Comparison of ENCODE assay signal across 9 mouse cellular contexts in genomic region chr7:84528796-84529533, GRCm38 (mm10). TPM values are rescaled to one million over a fixed set of nuclear protein-coding genes. Genes with fewer than 3 reads are reported as not detected.
A peak's percentile ranks its signal among the peaks of the same experiment; 100 is the strongest.
DNase-seq lines count a peak whose midpoint lies in the region; ATAC-seq and TF ChIP-seq lines count a peak whose summit lies in the region.
"Had no signal": no experiment of that assay in that cellular context is flagged by ENCODE, and none has a peak within 500 bp of the region (broad histone marks: within the 10 kb centered on the region; RNA-seq: fewer than 3 reads in every experiment).

Gm2115 (plus strand) TSS chr7:84528954.

- DNase-seq in adrenal gland, adult 2 months = peak; percentile 88
- DNase-seq in forebrain, embryonic 10.5 days (ENCODE audit: extremely low spot score, low spot score) = peak; percentile 45
- DNase-seq in left cerebral cortex, adult 8-10 months (ENCODE audit: low spot score in 2 of 2) = peak; percentile 22 to 36
- peak; percentile 59 for DNase-seq in midbrain, embryonic 10.5 days (ENCODE audit: low spot score)
- no peak for DNase-seq in B cell, adult 2 months

- peak within 1 kb of the TSS; percentile 70 for H3K9ac ChIP-seq in hindbrain, embryonic 16.5 days (ENCODE audit: low read depth, low read length)
- peak within 1 kb of the TSS; percentile 70 for H3K9ac ChIP-seq in stomach, embryonic 16.5 days (ENCODE audit: low read length)

- H3K27me3 ChIP-seq in E14TG2a.4 (ENCODE audit: insufficient read depth, low read length) = peaks cover 45% of the 10 kb centered on the region
- H3K27me3 ChIP-seq in forebrain, embryonic 10.5 days (ENCODE audit: poor library complexity, severe bottlenecking) = peaks cover 43% of the 10 kb centered on the region
- peaks cover 11% of the 10 kb centered on the region; the same call in 1 of the 2 replicates for H3K27me3 ChIP-seq in hindbrain, embryonic 16.5 days (replicated peaks; ENCODE audit: control insufficient read depth, insufficient read depth, low read length)
- H3K27me3 ChIP-seq in midbrain, embryonic 10.5 days (ENCODE audit: low read depth, poor library complexity, severe bottlenecking) = peaks cover 41% of the 10 kb centered on the region
- H3K27me3 ChIP-seq in stomach, embryonic 16.5 days (ENCODE audit: control insufficient read depth, insufficient read depth, low read length) = peaks cover 14% of the 10 kb centered on the region

- WGBS in forebrain, embryonic 10.5 days = 1% methylated on average over 52 of the region's 52 CpGs
- 1% methylated on average over 52 of the region's 52 CpGs for WGBS in hindbrain, embryonic 16.5 days
- under 1% methylated on average over 52 of the region's 52 CpGs for WGBS in midbrain, embryonic 10.5 days
- 2% methylated on average over 52 of the region's 52 CpGs for WGBS in stomach, embryonic 16.5 days

- peak within 1 kb of the TSS; percentile 96 for H3K4me2 ChIP-seq in hindbrain, embryonic 16.5 days (ENCODE audit: low read length)
- H3K4me2 ChIP-seq in stomach, embryonic 16.5 days (ENCODE audit: low read depth, low read length) = peak within 1 kb of the TSS; percentile 78

- no peaks in the 10 kb centered on the region for H3K36me3 ChIP-seq in E14TG2a.4 (ENCODE audit: insufficient read depth, low read length)
- no peaks in the 10 kb centered on the region for H3K36me3 ChIP-seq in forebrain, embryonic 10.5 days (replicated peaks)
- H3K36me3 ChIP-seq in hindbrain, embryonic 16.5 days (ENCODE audit: control insufficient read depth, insufficient read depth, low read length) = no peaks in the 10 kb centered on the region
- H3K36me3 ChIP-seq in midbrain, embryonic 10.5 days = no peaks in the 10 kb centered on the region
- H3K36me3 ChIP-seq in stomach, embryonic 16.5 days (ENCODE audit: control insufficient read depth, insufficient read depth, low read length) = no peaks in the 10 kb centered on the region

- peaks cover 4% of the 10 kb centered on the region; the same call in 1 of the 2 replicates for H3K4me1 ChIP-seq in E14TG2a.4 (replicated peaks; ENCODE audit: low read depth, low read length)
- peaks cover 12% of the 10 kb centered on the region for H3K4me1 ChIP-seq in forebrain, embryonic 10.5 days
- H3K4me1 ChIP-seq in hindbrain, embryonic 16.5 days (ENCODE audit: control insufficient read depth, insufficient read depth, low read depth, low read length) = peaks cover 6% of the 10 kb centered on the region
- peaks cover 9% of the 10 kb centered on the region for H3K4me1 ChIP-seq in midbrain, embryonic 10.5 days
- H3K4me1 ChIP-seq in stomach, embryonic 16.5 days (ENCODE audit: control insufficient read depth, insufficient read depth, low read length) = peaks cover 17% of the 10 kb centered on the region

- peak; percentile 95 for ATAC-seq in hindbrain, embryonic 16.5 days
- ATAC-seq in stomach, embryonic 16.5 days (ENCODE audit: insufficient read depth, low FRiP score) = peak; percentile 84; the same call in 1 of the 2 replicates

- peak within 1 kb of the TSS; percentile 77 for H3K4me3 ChIP-seq in E14TG2a.4 (replicated peaks; ENCODE audit: low read length)
- peak within 1 kb of the TSS; percentile 63 for H3K4me3 ChIP-seq in forebrain, embryonic 10.5 days
- H3K4me3 ChIP-seq in hindbrain, embryonic 16.5 days (ENCODE audit: low read length) = peak within 1 kb of the TSS; percentile 58
- peak within 1 kb of the TSS; percentile 65 for H3K4me3 ChIP-seq in midbrain, embryonic 10.5 days
- H3K4me3 ChIP-seq in stomach, embryonic 16.5 days (replicated peaks; ENCODE audit: low read length) = peak within 1 kb of the TSS; percentile 52
- H3K4me3 ChIP-seq: erythroblast, embryonic 14.5 days had no signal

- no peak for TF ChIP-seq CTCF in E14TG2a.4 (conservative IDR thresholded peaks at IDR 0.05; ENCODE audit: low read length)

- H3K9me3 ChIP-seq in E14TG2a.4 (ENCODE audit: low read length) = 0 out of 2 replicates have a peak, but pooled peaks cover 9% of the 10 kb centered on the region
- no peaks in the 10 kb centered on the region for H3K9me3 ChIP-seq in forebrain, embryonic 10.5 days
- no peaks in the 10 kb centered on the region for H3K9me3 ChIP-seq in hindbrain, embryonic 16.5 days (ENCODE audit: control insufficient read depth, low read length)
- H3K9me3 ChIP-seq in midbrain, embryonic 10.5 days (replicated peaks) = no peaks in the 10 kb centered on the region
- no peaks in the 10 kb centered on the region for H3K9me3 ChIP-seq in stomach, embryonic 16.5 days (replicated peaks; ENCODE audit: control insufficient read depth, low read length)

- H3K27ac ChIP-seq in forebrain, embryonic 10.5 days = peak within 1 kb of the TSS; percentile 71
- H3K27ac ChIP-seq in hindbrain, embryonic 16.5 days (ENCODE audit: low read depth, low read length) = no peak within 1 kb of the TSS
- H3K27ac ChIP-seq in midbrain, embryonic 10.5 days (replicated peaks) = peak within 1 kb of the TSS; percentile 72
- H3K27ac ChIP-seq in stomach, embryonic 16.5 days (ENCODE audit: low read length) = no peak within 1 kb of the TSS

RNA-seq across cellular contexts. Expression of gene Gm2115, which starts in this region (rescaled TPM):
- 10 to 100 TPM; 31.0 to 57.7 TPM for total RNA-seq in adrenal gland, adult 2 months (2021)
- 14.8 and 15.0 TPM in 2 replicates for polyA plus RNA-seq in adrenal gland, adult 2 months (2012; rRNA removed)
- polyA plus RNA-seq in forebrain, embryonic 10.5 days (2016; fragmentation: Nextera tagmentation; extraction: Ambion mirVana) = 0.04 and 0.09 TPM in 2 replicates
- 1.9 and 2.0 TPM in 2 replicates for polyA plus RNA-seq in hindbrain, embryonic 16.5 days (2015; fragmentation: Nextera tagmentation; extraction: Ambion mirVana)
- 10 to 100 TPM in 1 of 4 experiments, 1 to 10 TPM in 3; 6.6 to 10.3 (median 7.0) TPM for total RNA-seq in left cerebral cortex, adult 8-10 months (2022)
- polyA plus RNA-seq in midbrain, embryonic 10.5 days (2016; fragmentation: Nextera tagmentation; extraction: Ambion mirVana) = 0.26 and 0.30 TPM in 2 replicates
- 3.3 and 3.4 TPM in 2 replicates for polyA plus RNA-seq in stomach, embryonic 16.5 days (2015; fragmentation: Nextera tagmentation; extraction: Ambion mirVana)
- polyA plus RNA-seq: erythroblast, embryonic 14.5 days had no signal

Comparison
In these comparisons a context has a peak if more than half of its experiments do, and no peak if none do; other contexts are left out.
1. Peak in DNase-seq, H3K4me3 ChIP-seq and H3K27ac ChIP-seq in forebrain, embryonic 10.5 days; RNA of the gene not detected or under 1 TPM.
2. Peak in DNase-seq, H3K4me3 ChIP-seq and H3K27ac ChIP-seq in midbrain, embryonic 10.5 days; RNA of the gene not detected or under 1 TPM.
3. DNase-seq: peak in adrenal gland, adult 2 months (single experiment) and left cerebral cortex, adult 8-10 months (2 of 2); none in B cell, adult 2 months (0 of 2).
4. Peak in every context shown above with its lines, with median percentiles within 50 percentile points of each other: H3K4me3 ChIP-seq.